Mouse (Mus musculus) forebrain, embryonic 11.5 days (tissue): Measurements from ENCODE around the gene Abraxas1. TPM values are rescaled to one million over a fixed set of nuclear protein-coding genes. Genes with fewer than 3 reads are reported as not detected.

ENCODE experiments used
- ATAC-seq: fragments of 200-750 bp; cut with Nextera tagmentation; replicated peaks from 2 replicates; pipeline ENCODE4 v1.8.0; 2017; ENCODE audit warnings: moderate TSS enrichment; ENCODE audit not compliant: low FRiP score
- DNase-seq: peaks from one replicate; pipeline ENCODE4 v3.0.0-alpha.2; 2017; ENCODE audit warnings: low spot score
- H3K27ac ChIP-seq: fragments of 300-500 bp; sonication (generic); 2 replicates; pipeline ENCODE4 v1.5.1; 2014; ENCODE audit warnings: low read depth, low read length
- H3K27me3 ChIP-seq: fragments of 300-500 bp; sonication (generic); 2 replicates; pipeline ENCODE4 v1.6.1; 2014; ENCODE audit warnings: mild to moderate bottlenecking, low read length, mixed read lengths; ENCODE audit not compliant: control insufficient read depth, insufficient read depth
- H3K36me3 ChIP-seq: fragments of 300-500 bp; sonication (generic); 2 replicates; pipeline ENCODE4 v1.6.1; 2014; ENCODE audit warnings: mild to moderate bottlenecking, low read length, moderate library complexity, mixed read lengths; ENCODE audit not compliant: control insufficient read depth, insufficient read depth
- H3K4me1 ChIP-seq: fragments of 300-500 bp; sonication (generic); replicated peaks from 2 replicates; pipeline ENCODE4 v1.6.1; 2014; ENCODE audit warnings: low read length, mixed read lengths; ENCODE audit not compliant: control insufficient read depth, insufficient read depth
- H3K4me2 ChIP-seq: fragments of 300-500 bp; sonication (generic); 2 replicates; pipeline ENCODE4 v1.6.1; 2014; ENCODE audit warnings: low read depth, mild to moderate bottlenecking, low read length, moderate library complexity, mixed read lengths; ENCODE audit not compliant: severe bottlenecking
- H3K4me3 ChIP-seq: fragments of 300-500 bp; sonication (generic); 2 replicates; pipeline ENCODE4 v1.5.1; 2014; ENCODE audit warnings: low read depth, low read length
- H3K9ac ChIP-seq: fragments of 300-500 bp; sonication (generic); 2 replicates; pipeline ENCODE4 v1.6.1; 2014; ENCODE audit warnings: low read length
- H3K9me3 ChIP-seq: fragments of 300-500 bp; sonication (generic); 2 replicates; pipeline ENCODE4 v1.6.1; 2016; ENCODE audit warnings: low read length, mixed read lengths; ENCODE audit not compliant: control insufficient read depth
- WGBS: fragments of 180-500 bp; shearing (Covaris S2); extraction: QIAGEN DNeasy Blood & Tissue Kit; methylation state at CpG from one replicate; pipeline ENCODE4 v1.1.7; 2014; 5-methylcytosine and 5-hydroxymethylcytosine counted together
- polyA plus RNA-seq: library from polyadenylated mRNA; unstranded; fragments of >200 nt; fragmentation: Nextera tagmentation; extraction: Ambion mirVana; gene quantifications from 2 replicates; pipeline ENCODE4 v1.2.1, GENCODE M21; 2014

The Abraxas1 gene
- polyA plus RNA-seq, 1 experiment from 2014 or later = 39.5 TPM

GRCm38 (mm10) chr5:100856552-100856951, 35.8 kb upstream of the Abraxas1 start:
- H3K27ac ChIP-seq = no peak overlapping the region
- H3K9me3 ChIP-seq = no peaks in the 10 kb centered on the region
- DNase-seq = no peak
- ATAC-seq = no peak
- H3K4me3 ChIP-seq = no peak overlapping the region
- H3K4me1 ChIP-seq = no peaks in the 10 kb centered on the region
- no peaks in the 10 kb centered on the region for H3K27me3 ChIP-seq
- WGBS = 93% methylated on average over 3 of the region's 3 CpGs
- no peak overlapping the region for H3K9ac ChIP-seq
- no peak overlapping the region for H3K4me2 ChIP-seq
- no peaks in the 10 kb centered on the region for H3K36me3 ChIP-seq

GRCm38 (mm10) chr5:100853963-100854362, 33.2 kb upstream of the Abraxas1 start:
- H3K4me3 ChIP-seq = no peak overlapping the region
- DNase-seq (no peak), ATAC-seq (no peak)
- H3K9ac ChIP-seq = no peak overlapping the region
- H3K36me3 ChIP-seq = no peaks in the 10 kb centered on the region
- H3K9me3 ChIP-seq = no peaks in the 10 kb centered on the region
- no peak overlapping the region for H3K27ac ChIP-seq
- WGBS = 89% methylated on average over 4 of the region's 4 CpGs
- H3K4me1 ChIP-seq = no peaks in the 10 kb centered on the region
- no peaks in the 10 kb centered on the region for H3K27me3 ChIP-seq
- H3K4me2 ChIP-seq = no peak overlapping the region

- DNase-seq = no peak
- Histone ChIP-seq H3K4me2 (no peak overlapping the region; the same call in 1 of the 2 replicates), H3K27me3 (peaks cover 25% of the 10 kb centered on the region), H3K36me3 (no peaks in the 10 kb centered on the region), H3K9me3 (no peaks in the 10 kb centered on the region), H3K27ac (no peak overlapping the region), H3K4me1 (peaks cover 5% of the 10 kb centered on the region; the same call in 1 of the 2 replicates), H3K4me3 (no peak overlapping the region), H3K9ac (no peak overlapping the region)
- ATAC-seq = no peak
- 7% methylated on average over 2 of the region's 2 CpGs for WGBS
Measured at GRCm38 (mm10) chr5:100847143-100847542, 26.4 kb upstream of the Abraxas1 start.

DNA sequence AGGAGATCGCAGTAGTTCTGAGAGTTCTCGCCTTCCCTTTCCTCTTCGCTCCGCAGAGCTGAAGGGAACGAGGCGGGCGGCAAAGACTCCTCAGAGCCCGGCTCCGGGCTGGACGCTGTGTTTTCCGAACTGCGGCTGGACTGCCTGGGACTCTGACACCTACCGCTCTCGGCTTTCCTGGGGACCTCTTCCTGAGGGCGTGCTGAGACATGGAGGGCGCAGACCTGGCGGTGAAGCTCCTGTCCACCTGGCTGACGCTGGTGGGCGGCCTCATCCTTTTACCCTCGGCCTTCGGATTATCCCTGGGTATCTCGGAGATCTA, 25.8 kb upstream of the Abraxas1 start:
- Histone ChIP-seq H3K9ac (peak overlapping the region; percentile 55), H3K4me1 (peaks cover 5% of the 10 kb centered on the region; the same call in 1 of the 2 replicates), H3K27ac (no peak overlapping the region), H3K9me3 (no peaks in the 10 kb centered on the region), H3K4me3 (peak overlapping the region; percentile 62), H3K27me3 (peaks cover 25% of the 10 kb centered on the region), H3K4me2 (peak overlapping the region; percentile 99), H3K36me3 (no peaks in the 10 kb centered on the region)
- WGBS = under 1% methylated on average over 22 of the region's 22 CpGs
- ATAC-seq = peak; percentile 33; the same call in 1 of the 2 replicates
- no peak for DNase-seq

GRCm38 (mm10) chr5:100845848-100846598, 25.3 kb upstream of the Abraxas1 start:
- H3K36me3 ChIP-seq = no peaks in the 10 kb centered on the region
- H3K27me3 ChIP-seq = peaks cover 25% of the 10 kb centered on the region
- H3K9me3 ChIP-seq = no peaks in the 10 kb centered on the region
- H3K4me1 ChIP-seq = peaks cover 5% of the 10 kb centered on the region; the same call in 1 of the 2 replicates
- 0% methylated on average over 52 of the region's 52 CpGs for WGBS
- peak overlapping the region; percentile 55 for H3K9ac ChIP-seq
- ATAC-seq = peak; percentile 72
- peak overlapping the region; percentile 62 for H3K4me3 ChIP-seq
- H3K27ac ChIP-seq = no peak overlapping the region
- peak overlapping the region; percentile 99 for H3K4me2 ChIP-seq
- DNase-seq = peak; percentile 77

DNA sequence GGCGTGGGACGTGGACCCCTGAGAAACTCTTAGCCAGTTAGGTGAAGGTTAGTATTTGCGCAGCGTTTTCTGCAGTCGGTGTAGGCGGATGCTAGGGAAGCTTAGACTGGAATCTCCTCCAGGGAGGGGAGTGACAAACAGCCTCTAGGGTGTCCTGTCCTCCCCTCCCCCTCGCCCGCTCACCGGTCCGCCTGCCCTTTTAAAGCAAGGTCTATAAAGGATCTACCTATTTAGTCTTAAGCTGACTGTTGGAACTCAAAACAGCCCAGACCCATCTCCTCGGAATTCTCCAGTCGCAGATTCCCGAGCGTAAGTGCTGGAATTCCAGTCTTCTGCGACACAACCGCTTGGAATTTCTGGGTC, 24.7 kb upstream of the Abraxas1 start, which contains the start of gene Gpat3:
TSS of gene Gpat3 (plus strand) at position 229 of the 363 bp plus-strand sequence.
- Histone ChIP-seq H3K9ac (peak within 1 kb of the TSS; percentile 55), H3K27me3 (peaks cover 25% of the 10 kb centered on the region)
- peak; percentile 62 for DNase-seq

DNA sequence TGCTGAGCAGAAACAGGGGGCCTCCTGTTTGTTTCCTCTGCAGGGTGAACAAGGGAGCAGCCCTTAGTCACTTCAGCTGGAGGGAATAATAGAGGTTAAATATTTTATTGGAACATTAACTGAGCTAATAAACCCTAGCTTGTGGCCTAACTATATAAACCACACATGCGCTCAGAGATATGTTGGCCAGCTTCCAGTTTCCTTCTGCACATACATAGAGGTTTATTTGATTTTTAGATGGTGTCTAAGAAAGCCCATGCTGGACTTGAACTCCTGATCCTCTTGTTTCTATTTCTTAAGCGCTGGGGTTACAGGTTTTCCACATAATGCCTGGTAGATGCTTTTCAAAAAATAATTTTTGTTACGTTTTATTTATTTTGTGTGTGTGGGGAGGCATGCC, 23.7 kb upstream of the Abraxas1 start:
- Histone ChIP-seq H3K27ac (no peak overlapping the region), H3K36me3 (no peaks in the 10 kb centered on the region), H3K27me3 (peaks cover 25% of the 10 kb centered on the region), H3K4me2 (no peak overlapping the region), H3K4me3 (no peak overlapping the region), H3K4me1 (peaks cover 5% of the 10 kb centered on the region; the same call in 1 of the 2 replicates), H3K9me3 (no peaks in the 10 kb centered on the region), H3K9ac (no peak overlapping the region)
- ATAC-seq (no peak), DNase-seq (no peak)
- WGBS = 59% methylated on average over 3 of the region's 3 CpGs

More for the DNA sequence above, 24.7 kb upstream of the Abraxas1 start, which contains the start of gene Gpat3:
- Histone ChIP-seq H3K27ac (no peak within 1 kb of the TSS), H3K4me2 (peak within 1 kb of the TSS; percentile 99), H3K4me3 (peak within 1 kb of the TSS; percentile 62), H3K9me3 (no peaks in the 10 kb centered on the region), H3K4me1 (peaks cover 5% of the 10 kb centered on the region; the same call in 1 of the 2 replicates), H3K36me3 (no peaks in the 10 kb centered on the region)
- under 1% methylated on average over 16 of the region's 16 CpGs for WGBS
- no peak for ATAC-seq

DNA sequence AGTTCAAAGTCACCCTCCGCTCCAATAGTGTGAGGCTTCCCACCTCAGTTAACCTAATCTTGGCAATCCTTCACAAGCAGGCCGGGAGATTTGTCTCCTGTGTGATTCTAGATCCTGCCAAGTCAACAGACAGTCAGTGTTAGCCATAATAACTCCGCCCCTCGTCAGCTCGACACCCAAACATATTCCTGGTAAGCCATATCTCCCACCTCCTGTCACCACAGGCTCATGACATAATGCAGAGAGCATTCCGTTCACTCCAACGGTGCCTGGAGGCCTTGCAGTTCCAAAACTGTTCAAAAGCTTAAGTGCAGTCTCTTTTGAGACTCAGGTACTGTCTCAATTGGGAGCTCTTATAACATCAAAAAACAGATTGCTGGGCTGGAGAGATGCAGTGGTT, 17.1 kb upstream of the Abraxas1 start:
- no peak for DNase-seq
- no peaks in the 10 kb centered on the region for H3K36me3 ChIP-seq
- no peak overlapping the region for H3K4me3 ChIP-seq
- H3K9ac ChIP-seq = no peak overlapping the region
- no peaks in the 10 kb centered on the region for H3K4me1 ChIP-seq
- H3K4me2 ChIP-seq = no peak overlapping the region
- 84% methylated on average over 7 of the region's 7 CpGs for WGBS
- H3K9me3 ChIP-seq = no peaks in the 10 kb centered on the region
- no peaks in the 10 kb centered on the region for H3K27me3 ChIP-seq
- H3K27ac ChIP-seq = no peak overlapping the region
- no peak for ATAC-seq
